Mouse (Mus musculus): ENCODE results near the gene Clpp.

GRCm38 (mm10) chr17:56995046-56995445, 4.9 kb downstream of the Clpp start:
- TF ChIP-seq EP300 (IDR thresholded peaks at IDR 0.05; ENCODE audit: insufficient read depth, low read depth, low read length), result no peak
- TF ChIP-seq POLR2A (IDR thresholded peaks at IDR 0.05; ENCODE audit: insufficient read depth, low read length), result no peak
- no peak for TF ChIP-seq CTCF (IDR thresholded peaks at IDR 0.05; ENCODE audit: low read depth, low read length)

Measured in ES-Bruce4 (cell line).